Mouse (Mus musculus) retina, adult 2 months (tissue): ENCODE results near the gene Ubap1.

Source experiments
- DNase-seq: peaks from one replicate; pipeline ENCODE4 v3.0.0-alpha.2; 2012; ENCODE audit warnings: low read depth, low spot score

Ubap1 gene

DNA sequence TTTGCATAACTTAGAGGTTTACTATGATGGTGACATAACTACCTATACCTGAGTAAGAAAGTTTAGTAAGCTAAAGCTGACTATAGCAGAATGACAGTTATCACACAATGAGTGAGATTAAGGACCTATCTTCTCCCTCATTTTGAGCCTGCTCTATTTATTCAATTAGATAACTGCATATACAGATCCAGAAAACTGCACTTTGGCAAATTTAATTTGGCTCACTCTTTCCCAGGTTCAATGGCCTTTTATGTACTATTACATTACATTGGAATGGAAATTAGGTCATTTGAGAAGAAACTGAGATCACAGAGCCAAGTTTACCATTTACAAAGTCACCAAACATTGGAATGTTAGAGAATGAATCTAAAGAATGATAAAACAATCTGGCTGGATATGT lies 68.2 kb downstream of the Ubap1 start:
- no peak for DNase-seq

GRCm38 (mm10) chr4:41438931-41439330 lies 90.1 kb downstream of the Ubap1 start:
- no peak for DNase-seq
